Mouse (Mus musculus) heart, postnatal 0 days (tissue): Measurements from ENCODE around the gene 4930452B06Rik.

Experiments used
- CTCF ChIP-seq: IDR thresholded peaks from 2 replicates; pipeline ENCODE4 v1.5.1; 2016; ENCODE audit warnings: antibody characterized with exemption, control low read depth, low read depth
- EP300 ChIP-seq: IDR thresholded peaks from 2 replicates; pipeline ENCODE4 v1.6.1; 2016; ENCODE audit warnings: antibody characterized with exemption, low read depth

- TF ChIP-seq CTCF = no peak
- TF ChIP-seq EP300 = no peak
Measured at GRCm38 (mm10) chr14:8514071-8514470, 152.0 kb downstream of the 4930452B06Rik start.
